Mouse (Mus musculus) adrenal gland, postnatal 4 days (tissue): Measurements from ENCODE around the gene Dhdh. TPM values are rescaled to one million over a fixed set of nuclear protein-coding genes. Genes with fewer than 3 reads are reported as not detected.

Experiments
- microRNA-seq: library from miRNA; unstranded; fragments of <30 nt; microRNA quantifications from one replicate; pipeline ENCODE4 v1.2.0, GENCODE M21; 2021
- total RNA-seq, 2 experiments: library from RNA; stranded (reverse); gene quantifications; 2 replicates each; pipeline ENCODE4 v1.2.3; 2021

Dhdh gene
- total RNA-seq, 2 experiments from 2014 or later, result 35.0 to 38.8 TPM

Small RNAs within 50 kb of the gene (microRNA-seq; reads per million reads assigned to microRNA genes)
- not detected for gene Gm22133

Other genes starting within 250 kb of the Dhdh start
- gene Cd37, start 249.7 kb downstream of the Dhdh start, total RNA-seq, result 1 to 10 TPM; 4.1 to 6.2 TPM
- gene Slc6a16, start 247.7 kb downstream of the Dhdh start, total RNA-seq, result under 1 TPM in 1 of 2 experiments, not detected in 1; 0.28 TPM
- gene Slc6a21, start 211.3 kb downstream of the Dhdh start, total RNA-seq, result not detected
- gene Trpm4, start 155.0 kb downstream of the Dhdh start, total RNA-seq, result 10 to 100 TPM; 17.0 to 18.1 TPM
- 10 to 100 TPM in 1 of 2 experiments, 1 to 10 TPM in 1; 6.7 to 13.0 TPM for gene Hrc, start 153.5 kb downstream of the Dhdh start, total RNA-seq
- gene Ppfia3, start 121.8 kb downstream of the Dhdh start, total RNA-seq, result 1 to 10 TPM; 4.7 to 6.9 TPM
- 1 to 10 TPM; 4.8 to 4.9 TPM for gene Lin7b, start 118.2 kb downstream of the Dhdh start, total RNA-seq
- gene Snrnp70, start 93.1 kb downstream of the Dhdh start, total RNA-seq, result 100 to 1,000 TPM; 499 to 509 TPM
- under 1 TPM; 0.14 to 0.28 TPM for gene Kcna7, start 83.2 kb downstream of the Dhdh start, total RNA-seq
- under 1 TPM; 0.20 to 0.67 TPM for gene Ntf5, start 75.1 kb downstream of the Dhdh start, total RNA-seq
- not detected for gene Lhb, start 68.0 kb downstream of the Dhdh start, total RNA-seq
- 10 to 100 TPM; 38.6 to 40.2 TPM for gene Gys1, start 54.0 kb downstream of the Dhdh start, total RNA-seq
- gene Ruvbl2, start 50.7 kb downstream of the Dhdh start, total RNA-seq, result 10 to 100 TPM; 56.5 to 65.0 TPM
- gene Ftl1, start 28.9 kb downstream of the Dhdh start, total RNA-seq, result 100 to 1,000 TPM; 684 to 753 TPM
- gene Bax, start 21.9 kb downstream of the Dhdh start, total RNA-seq, result 10 to 100 TPM; 75.8 to 78.4 TPM
- under 1 TPM; 0.45 to 0.54 TPM for gene Tulp2, start 6.9 kb downstream of the Dhdh start, total RNA-seq
- 10 to 100 TPM; 14.9 to 20.7 TPM for gene Gm45808, start 2.0 kb downstream of the Dhdh start, total RNA-seq
- gene Nucb1, start 21.6 kb upstream of the Dhdh start, total RNA-seq, result 100 to 1,000 TPM; 236 to 239 TPM
- gene Ppp1r15a, start 37.5 kb upstream of the Dhdh start, total RNA-seq, result 10 to 100 TPM; 36.9 to 45.1 TPM
- 10 to 100 TPM; 12.5 to 17.5 TPM for gene Plekha4, start 37.5 kb upstream of the Dhdh start, total RNA-seq
- gene Hsd17b14, start 66.1 kb upstream of the Dhdh start, total RNA-seq, result 1 to 10 TPM; 1.3 to 1.8 TPM
- 10 to 100 TPM; 96.4 to 96.5 TPM for gene Bcat2, start 81.3 kb upstream of the Dhdh start, total RNA-seq
- under 1 TPM in 1 of 2 experiments, not detected in 1; 0.34 TPM for gene Fgf21, start 126.7 kb upstream of the Dhdh start, total RNA-seq
- gene Fut1, start 128.5 kb upstream of the Dhdh start, total RNA-seq, result under 1 TPM in 1 of 2 experiments, not detected in 1; 0.22 TPM
- 1 to 10 TPM in 1 of 2 experiments, under 1 TPM in 1; 0.54 to 1.1 TPM for gene Izumo1, start 133.0 kb upstream of the Dhdh start, total RNA-seq
- gene Rasip1, start 138.7 kb upstream of the Dhdh start, total RNA-seq, result 10 to 100 TPM; 31.1 to 31.2 TPM
- 10 to 100 TPM; 11.5 to 14.2 TPM for gene Mamstr, start 151.2 kb upstream of the Dhdh start, total RNA-seq
- under 1 TPM in 1 of 2 experiments, not detected in 1; 0.42 TPM for gene Fut2, start 177.6 kb upstream of the Dhdh start, total RNA-seq
- gene Ntn5, start 195.2 kb upstream of the Dhdh start, total RNA-seq, result under 1 TPM in 1 of 2 experiments, not detected in 1; 0.20 TPM
- under 1 TPM; 0.11 to 0.28 TPM for gene Sec1, start 205.6 kb upstream of the Dhdh start, total RNA-seq
- 10 to 100 TPM; 15.1 to 16.4 TPM for gene Car11, start 211.0 kb upstream of the Dhdh start, total RNA-seq
- gene Dbp, start 216.3 kb upstream of the Dhdh start, total RNA-seq, result 100 to 1,000 TPM; 101 to 129 TPM
- 1,000 to 10,000 TPM; 1,215 to 1,230 TPM for gene Rpl18, start 226.7 kb upstream of the Dhdh start, total RNA-seq
- 10 to 100 TPM; 30.1 to 33.3 TPM for gene Sphk2, start 229.2 kb upstream of the Dhdh start, total RNA-seq
- under 1 TPM; 0.45 to 0.62 TPM for gene Fam83e, start 232.4 kb upstream of the Dhdh start, total RNA-seq
- gene Spaca4, start 237.0 kb upstream of the Dhdh start, total RNA-seq, result not detected